8 mouse cellular contexts compared by ENCODE assay signal in the genomic region with DNA sequence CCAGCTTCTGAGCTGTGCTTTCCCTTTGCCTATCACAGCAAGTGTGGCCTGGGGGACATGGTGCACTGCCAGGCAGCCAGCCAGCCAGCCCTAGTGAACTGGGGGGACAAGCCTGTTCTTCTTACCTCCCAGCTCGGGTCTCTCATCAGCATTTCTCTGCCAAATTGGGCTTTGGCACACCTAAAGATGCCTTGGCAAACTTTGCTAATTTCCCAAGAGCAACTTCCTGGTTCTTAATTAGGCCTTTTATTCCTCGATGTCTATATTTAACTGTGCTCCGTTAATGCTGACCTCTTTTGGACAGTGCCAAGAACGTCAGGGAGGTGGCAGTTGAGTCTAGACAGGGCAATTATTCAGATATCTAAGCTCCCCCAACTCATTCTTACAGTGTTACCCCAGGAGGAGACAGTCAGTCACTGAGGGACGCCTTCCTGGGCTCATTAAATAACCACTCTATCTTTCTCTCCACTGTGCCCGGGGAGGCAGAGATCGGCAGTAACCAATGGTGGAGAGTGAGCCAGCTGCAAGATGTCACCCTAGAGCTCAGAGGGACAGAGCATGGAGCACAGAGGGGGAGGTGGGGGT.
A peak's percentile ranks its signal among the peaks of the same experiment; 100 is the strongest.
DNase-seq lines count a peak whose midpoint lies in the region; ATAC-seq and TF ChIP-seq lines count a peak whose summit lies in the region.
"Had no signal": no experiment of that assay in that cellular context is flagged by ENCODE, and none has a peak within 500 bp of the region (broad histone marks: within the 10 kb centered on the region; RNA-seq: fewer than 3 reads in every experiment).

No protein-coding gene starts in this region.

- TF ChIP-seq CTCF in kidney, adult 2 months (conservative IDR thresholded peaks at IDR 0.05; ENCODE audit: insufficient read depth, insufficient read length, low read depth, low read length) = no peak

- H3K27ac ChIP-seq in kidney, adult 2 months (ENCODE audit: insufficient read depth, low read depth, low read length) = no peak overlapping the region
- H3K27ac ChIP-seq: stomach, embryonic 15.5 days had no signal

- H3K36me3 ChIP-seq in kidney, adult 2 months (ENCODE audit: control insufficient read depth, insufficient read depth, low read length) = no peaks in the 10 kb centered on the region
- H3K36me3 ChIP-seq: stomach, embryonic 15.5 days had no signal

- no peak for TF ChIP-seq POLR2A in kidney, adult 2 months (IDR thresholded peaks at IDR 0.05; ENCODE audit: low read depth, low read length)

- peak; percentile 11 for DNase-seq in kidney, postnatal 4 days
- DNase-seq in kidney, adult 2 months = no peak
- peak; percentile 36 to 43 for DNase-seq in cerebellum, postnatal 14 days
- DNase-seq in heart, adult 9 months (ENCODE audit: low spot score in 2 of 2) = peak; percentile 45 to 50
- peak; percentile 59 for DNase-seq in left cerebral cortex, postnatal 4 days
- no peak for DNase-seq in embryo, embryonic 9.5 days (ENCODE audit: extremely low spot score)

- no peaks in the 10 kb centered on the region for H3K27me3 ChIP-seq in kidney, adult 2 months (replicated peaks; ENCODE audit: control insufficient read depth, insufficient read depth, low read length)
- H3K27me3 ChIP-seq: stomach, embryonic 15.5 days had no signal

- 17% methylated on average over 7 of the region's 7 CpGs for WGBS in kidney, adult 2 months

- ATAC-seq in erythroblast, adult 5-6 weeks (replicated peaks; ENCODE audit: low FRiP score, poor library complexity, severe bottlenecking) = no peak

- intact Hi-C loops in left cerebral cortex, postnatal 4 days (cut with DNase I) = no loop called here

- no peak overlapping the region for H3K4me3 ChIP-seq in kidney, adult 2 months (ENCODE audit: insufficient read depth, low read depth, low read length)
- H3K4me3 ChIP-seq: stomach, embryonic 15.5 days had no signal

- no peaks in the 10 kb centered on the region for H3K4me1 ChIP-seq in kidney, adult 2 months (ENCODE audit: control insufficient read depth, insufficient read depth, low read length)
- H3K4me1 ChIP-seq: stomach, embryonic 15.5 days had no signal

Comparison
In these comparisons a context has a peak if more than half of its experiments do, and no peak if none do; other contexts are left out.
1. DNase-seq: peak in kidney, postnatal 4 days (2 of 2), cerebellum, postnatal 14 days (2 of 2), heart, adult 9 months (2 of 2) and left cerebral cortex, postnatal 4 days (single experiment); none in kidney, adult 2 months (single experiment) and embryo, embryonic 9.5 days (single experiment).